Mouse (Mus musculus) embryonic facial prominence, embryonic 14.5 days (tissue): ENCODE data around the gene Ist1. TPM values are rescaled to one million over a fixed set of nuclear protein-coding genes. Genes with fewer than 3 reads are reported as not detected.
A peak's percentile ranks its signal among the peaks of the same experiment; 100 is the strongest.

Experiments used
- ATAC-seq: fragments of 200-750 bp; cut with Nextera tagmentation; 2 replicates; pipeline ENCODE4 v1.8.0; 2017; ENCODE audit warnings: low read depth, moderate number of reproducible peaks, moderate TSS enrichment
- DNase-seq: peaks from one replicate; pipeline ENCODE4 v3.0.0-alpha.2; 2015; ENCODE audit warnings: low spot score
- H3K27ac ChIP-seq: fragments of 300-500 bp; sonication (generic); replicated peaks from 2 replicates; pipeline ENCODE4 v1.5.1; 2014; ENCODE audit warnings: low read depth, mild to moderate bottlenecking, low read length, moderate library complexity
- H3K27me3 ChIP-seq: fragments of 300-500 bp; sonication (generic); replicated peaks from 2 replicates; pipeline ENCODE4 v1.6.1; 2014; ENCODE audit warnings: low read length; ENCODE audit not compliant: control insufficient read depth, insufficient read depth
- H3K36me3 ChIP-seq: fragments of 300-500 bp; sonication (generic); 2 replicates; pipeline ENCODE4 v1.6.1; 2014; ENCODE audit warnings: low read length, mixed read lengths; ENCODE audit not compliant: control insufficient read depth, insufficient read depth
- H3K4me1 ChIP-seq: fragments of 300-500 bp; sonication (generic); 2 replicates; pipeline ENCODE4 v1.6.1; 2014; ENCODE audit warnings: antibody characterized with exemption, low read length; ENCODE audit not compliant: control insufficient read depth, insufficient read depth
- H3K4me2 ChIP-seq: fragments of 300-500 bp; sonication (generic); 2 replicates; pipeline ENCODE4 v1.6.1; 2014; ENCODE audit warnings: low read depth, mild to moderate bottlenecking, low read length, moderate library complexity, mixed read lengths
- H3K4me3 ChIP-seq: fragments of 300-500 bp; sonication (generic); 2 replicates; pipeline ENCODE4 v1.5.1; 2014; ENCODE audit warnings: low read depth, mild to moderate bottlenecking, low read length
- H3K9ac ChIP-seq: fragments of 300-500 bp; sonication (generic); 2 replicates; pipeline ENCODE4 v1.6.1; 2014; ENCODE audit warnings: low read depth, mild to moderate bottlenecking, low read length, moderate library complexity, mixed read lengths
- H3K9me3 ChIP-seq: fragments of 300-500 bp; sonication (generic); 2 replicates; pipeline ENCODE4 v1.6.1; 2016; ENCODE audit warnings: low read length; ENCODE audit not compliant: control insufficient read depth
- WGBS: fragments of 180-500 bp; shearing (Covaris S2); extraction: QIAGEN DNeasy Blood & Tissue Kit; methylation state at CpG from one replicate; pipeline ENCODE4 v1.1.7; 2014; 5-methylcytosine and 5-hydroxymethylcytosine counted together
- polyA plus RNA-seq: library from polyadenylated mRNA; unstranded; fragments of >200 nt; fragmentation: Nextera tagmentation; extraction: Ambion mirVana; gene quantifications from 2 replicates; pipeline ENCODE4 v1.2.1, GENCODE M21; 2014

Gene Ist1
- polyA plus RNA-seq, 1 experiment from 2014 or later, result 118 TPM

- Histone ChIP-seq H3K4me1 (peaks cover 22% of the 10 kb centered on the region), H3K4me2 (peak overlapping the region; percentile 70), H3K4me3 (no peak overlapping the region; the same call in 1 of the 2 replicates), H3K9me3 (no peaks in the 10 kb centered on the region), H3K36me3 (no peaks in the 10 kb centered on the region), H3K27me3 (no peaks in the 10 kb centered on the region), H3K9ac (no peak overlapping the region), H3K27ac (no peak overlapping the region)
- no peak for ATAC-seq
- no peak for DNase-seq
- WGBS, result 38% methylated on average over 6 of the region's 6 CpGs
Observed at GRCm38 (mm10) chr8:109694154-109694553, 1.1 kb upstream of the Ist1 start.

- H3K9me3 ChIP-seq, result no peaks in the 10 kb centered on the region
- peak; percentile 53 for ATAC-seq
Observed at GRCm38 (mm10) chr8:109692443-109693145, 466 bp downstream of the Ist1 start.

GRCm38 (mm10) chr8:109691769-109692168, 1.3 kb downstream of the Ist1 start:
- peak overlapping the region; percentile 80 for H3K9ac ChIP-seq
- no peaks in the 10 kb centered on the region for H3K9me3 ChIP-seq
- DNase-seq (peak; percentile 35), ATAC-seq (no peak)
- peak overlapping the region; percentile 70 for H3K4me2 ChIP-seq
- no peaks in the 10 kb centered on the region for H3K36me3 ChIP-seq
- H3K4me1 ChIP-seq, result peaks cover 22% of the 10 kb centered on the region
- peak overlapping the region; percentile 63 for H3K4me3 ChIP-seq
- 45% methylated on average over 5 of the region's 5 CpGs for WGBS
- H3K27ac ChIP-seq, result no peak overlapping the region
- no peaks in the 10 kb centered on the region for H3K27me3 ChIP-seq

More at GRCm38 (mm10) chr8:109692443-109693145, 466 bp downstream of the Ist1 start:
- Histone ChIP-seq H3K4me3 (peak overlapping the region; percentile 63), H3K9ac (peak overlapping the region; percentile 80), H3K27me3 (no peaks in the 10 kb centered on the region), H3K4me2 (peak overlapping the region; percentile 70), H3K36me3 (no peaks in the 10 kb centered on the region), H3K27ac (peak overlapping the region; percentile 56), H3K4me1 (peaks cover 22% of the 10 kb centered on the region)
- peak; percentile 34 for DNase-seq
- WGBS, result under 1% methylated on average over 28 of the region's 38 CpGs

- 90% methylated on average over 5 of the region's 5 CpGs for WGBS
- Histone ChIP-seq H3K36me3 (peaks cover 10% of the 10 kb centered on the region), H3K27me3 (no peaks in the 10 kb centered on the region), H3K4me2 (no peak overlapping the region), H3K9me3 (no peaks in the 10 kb centered on the region), H3K4me1 (peaks cover 14% of the 10 kb centered on the region), H3K4me3 (no peak overlapping the region), H3K9ac (no peak overlapping the region), H3K27ac (no peak overlapping the region)
- DNase-seq, result no peak
- no peak for ATAC-seq
Observed at GRCm38 (mm10) chr8:109687248-109687647, 5.8 kb downstream of the Ist1 start.

GRCm38 (mm10) chr8:109682120-109682519, 10.9 kb downstream of the Ist1 start:
- DNase-seq (no peak), ATAC-seq (no peak)
- peaks cover 59% of the 10 kb centered on the region for H3K36me3 ChIP-seq
- no peak overlapping the region for H3K4me2 ChIP-seq
- H3K27ac ChIP-seq, result no peak overlapping the region
- H3K4me1 ChIP-seq, result no peaks in the 10 kb centered on the region
- no peak overlapping the region for H3K9ac ChIP-seq
- 96% methylated on average over 5 of the region's 5 CpGs for WGBS
- H3K4me3 ChIP-seq, result no peak overlapping the region
- no peaks in the 10 kb centered on the region for H3K27me3 ChIP-seq
- no peaks in the 10 kb centered on the region for H3K9me3 ChIP-seq

- Histone ChIP-seq H3K36me3 (peaks cover 65% of the 10 kb centered on the region), H3K4me1 (no peaks in the 10 kb centered on the region), H3K27me3 (no peaks in the 10 kb centered on the region), H3K4me3 (no peak overlapping the region), H3K9me3 (no peaks in the 10 kb centered on the region), H3K27ac (no peak overlapping the region), H3K4me2 (no peak overlapping the region), H3K9ac (no peak overlapping the region)
- WGBS, result 79% methylated on average over 3 of the region's 3 CpGs
- no peak for ATAC-seq
- no peak for DNase-seq
Observed at GRCm38 (mm10) chr8:109681535-109681934, 11.5 kb downstream of the Ist1 start.

- Histone ChIP-seq H3K9ac (no peak overlapping the region), H3K36me3 (peaks cover 97% of the 10 kb centered on the region), H3K4me3 (no peak overlapping the region), H3K4me2 (no peak overlapping the region), H3K27me3 (no peaks in the 10 kb centered on the region), H3K4me1 (no peaks in the 10 kb centered on the region), H3K27ac (peak overlapping the region; percentile 35; the same call in 1 of the 2 replicates), H3K9me3 (no peaks in the 10 kb centered on the region)
- ATAC-seq (peak; percentile 83), DNase-seq (peak; percentile 66)
- WGBS, result 88% methylated on average over 9 of the region's 9 CpGs
Observed at GRCm38 (mm10) chr8:109675896-109676643, 17.0 kb downstream of the Ist1 start.

GRCm38 (mm10) chr8:109673596-109673995, 19.5 kb downstream of the Ist1 start:
- no peak overlapping the region for H3K4me3 ChIP-seq
- DNase-seq (no peak), ATAC-seq (no peak)
- no peak overlapping the region for H3K9ac ChIP-seq
- H3K4me1 ChIP-seq, result no peaks in the 10 kb centered on the region
- no peak overlapping the region for H3K27ac ChIP-seq
- 95% methylated on average over 2 of the region's 2 CpGs for WGBS
- H3K4me2 ChIP-seq, result no peak overlapping the region
- no peaks in the 10 kb centered on the region for H3K9me3 ChIP-seq
- peaks cover 98% of the 10 kb centered on the region for H3K36me3 ChIP-seq
- no peaks in the 10 kb centered on the region for H3K27me3 ChIP-seq
